Mouse (Mus musculus) heart, embryonic 11.5 days (tissue): ENCODE results near the gene Clec2i. TPM values are rescaled to one million over a fixed set of nuclear protein-coding genes. Genes with fewer than 3 reads are reported as not detected.
"Not testable (repeated sequence)": the region's sequence is repeated elsewhere in the genome, so short reads cannot be mapped to it uniquely, and the experiment has no call there.

Experiments
- ATAC-seq: fragments of 200-750 bp; cut with Nextera tagmentation; replicated peaks from 2 replicates; pipeline ENCODE4 v1.8.0; 2017; ENCODE audit warnings: moderate library complexity; ENCODE audit not compliant: insufficient number of reproducible peaks, low FRiP score, low TSS enrichment
- H3K27ac ChIP-seq: fragments of 300-500 bp; sonication (generic); 2 replicates; pipeline ENCODE4 v1.5.1; 2014; ENCODE audit warnings: mild to moderate bottlenecking, low read depth, low read length
- H3K27me3 ChIP-seq: fragments of 300-500 bp; sonication (generic); 2 replicates; pipeline ENCODE4 v1.6.1; 2014; ENCODE audit warnings: mild to moderate bottlenecking, low read length, mixed read lengths; ENCODE audit not compliant: control insufficient read depth, insufficient read depth
- H3K36me3 ChIP-seq: fragments of 300-500 bp; sonication (generic); 2 replicates; pipeline ENCODE4 v1.6.1; 2014; ENCODE audit warnings: mild to moderate bottlenecking, low read length, moderate library complexity, mixed read lengths; ENCODE audit not compliant: control insufficient read depth, insufficient read depth
- H3K4me1 ChIP-seq: fragments of 300-500 bp; sonication (generic); 2 replicates; pipeline ENCODE4 v1.6.1; 2014; ENCODE audit warnings: low read length; ENCODE audit not compliant: control insufficient read depth, insufficient read depth
- H3K4me2 ChIP-seq: fragments of 300-500 bp; sonication (generic); 2 replicates; pipeline ENCODE4 v1.6.1; 2014; ENCODE audit warnings: mild to moderate bottlenecking, moderate library complexity
- H3K4me3 ChIP-seq: fragments of 300-500 bp; sonication (generic); 2 replicates; pipeline ENCODE4 v1.5.1; 2014; ENCODE audit warnings: low read depth, low read length
- H3K9ac ChIP-seq: fragments of 300-500 bp; sonication (generic); 2 replicates; pipeline ENCODE4 v1.6.1; 2014; ENCODE audit warnings: mild to moderate bottlenecking, low read depth, low read length, moderate library complexity
- H3K9me3 ChIP-seq: fragments of 300-500 bp; sonication (generic); replicated peaks from 2 replicates; pipeline ENCODE4 v1.6.1; 2016; ENCODE audit warnings: low read length; ENCODE audit not compliant: control insufficient read depth
- WGBS: fragments of 180-500 bp; shearing (Covaris S2); extraction: QIAGEN DNeasy Blood & Tissue Kit; methylation state at CpG from one replicate; pipeline ENCODE4 v1.1.7; 2014; ENCODE audit not compliant: insufficient replicate concordance; 5-methylcytosine and 5-hydroxymethylcytosine counted together
- polyA plus RNA-seq: library from polyadenylated mRNA; unstranded; fragments of >200 nt; fragmentation: Nextera tagmentation; extraction: Ambion mirVana; gene quantifications from 2 replicates; pipeline ENCODE4 v1.2.1, GENCODE M21; 2014

Clec2i gene
- polyA plus RNA-seq, 1 experiment from 2014 or later, result not detected

GRCm38 (mm10) chr6:128871910-128872610 lies 15.3 kb upstream of the Clec2i start:
- WGBS, result 73% methylated on average over 1 of the region's 1 CpGs
- Histone ChIP-seq H3K9me3 (no peaks in the 10 kb centered on the region), H3K4me3 (no peak overlapping the region), H3K27ac (no peak overlapping the region), H3K4me2 (no peak overlapping the region), H3K4me1 (no peaks in the 10 kb centered on the region), H3K27me3 (no peaks in the 10 kb centered on the region), H3K36me3 (no peaks in the 10 kb centered on the region), H3K9ac (no peak overlapping the region)
- no peak for ATAC-seq

- no peak overlapping the region for H3K27ac ChIP-seq
- H3K4me2 ChIP-seq, result no peak overlapping the region
- 72% methylated on average over 5 of the region's 5 CpGs for WGBS
- no peak overlapping the region for H3K9ac ChIP-seq
- H3K36me3 ChIP-seq, result no peaks in the 10 kb centered on the region
- no peak overlapping the region for H3K4me3 ChIP-seq
- no peaks in the 10 kb centered on the region for H3K27me3 ChIP-seq
- no peaks in the 10 kb centered on the region for H3K9me3 ChIP-seq
- no peak for ATAC-seq
- H3K4me1 ChIP-seq, result no peaks in the 10 kb centered on the region
Measured at GRCm38 (mm10) chr6:128888834-128889233, 1.4 kb downstream of the Clec2i start.

GRCm38 (mm10) chr6:128890948-128891355 lies 3.6 kb downstream of the Clec2i start, which contains the start of gene BC035044:
TSS of gene BC035044 (minus strand) at chr6:128891126.
- Histone ChIP-seq H3K4me3 (no peak within 1 kb of the TSS), H3K36me3 (no peaks in the 10 kb centered on the region), H3K27ac (no peak within 1 kb of the TSS), H3K27me3 (no peaks in the 10 kb centered on the region), H3K9ac (no peak within 1 kb of the TSS), H3K9me3 (no peaks in the 10 kb centered on the region), H3K4me2 (no peak within 1 kb of the TSS), H3K4me1 (no peaks in the 10 kb centered on the region)
- ATAC-seq, result no peak
- WGBS, result 52% methylated on average over 2 of the region's 2 CpGs

- Histone ChIP-seq H3K36me3 (no peaks in the 10 kb centered on the region), H3K9me3 (no peaks in the 10 kb centered on the region), H3K4me3 (no peak overlapping the region), H3K4me1 (no peaks in the 10 kb centered on the region), H3K9ac (no peak overlapping the region), H3K27me3 (no peaks in the 10 kb centered on the region), H3K27ac (no peak overlapping the region), H3K4me2 (no peak overlapping the region)
- no peak for ATAC-seq
- WGBS, result 85% methylated on average over 3 of the region's 3 CpGs
Measured at GRCm38 (mm10) chr6:128895404-128896001, 8.1 kb downstream of the Clec2i start.

- Histone ChIP-seq H3K9me3 (no peaks in the 10 kb centered on the region), H3K4me1 (no peaks in the 10 kb centered on the region), H3K36me3 (no peaks in the 10 kb centered on the region), H3K4me3 (no peak overlapping the region), H3K27ac (no peak overlapping the region), H3K27me3 (no peaks in the 10 kb centered on the region), H3K4me2 (no peak overlapping the region), H3K9ac (no peak overlapping the region)
- no peak for ATAC-seq
- WGBS, result 59% methylated on average over 2 of the region's 2 CpGs
Measured at GRCm38 (mm10) chr6:128900044-128900443, 12.7 kb downstream of the Clec2i start.

GRCm38 (mm10) chr6:128900796-128901552 lies 13.6 kb downstream of the Clec2i start:
- WGBS, result 82% methylated on average over 5 of the region's 6 CpGs

GRCm38 (mm10) chr6:128913598-128914254 lies 26.3 kb downstream of the Clec2i start:
- no peaks in the 10 kb centered on the region for H3K27me3 ChIP-seq
- 69% methylated on average over 2 of the region's 2 CpGs for WGBS
- H3K27ac ChIP-seq, result no peak overlapping the region
- H3K36me3 ChIP-seq, result no peaks in the 10 kb centered on the region
- H3K4me1 ChIP-seq, result no peaks in the 10 kb centered on the region
- no peak overlapping the region for H3K4me2 ChIP-seq
- no peak overlapping the region for H3K4me3 ChIP-seq
- no peak for ATAC-seq
- no peaks in the 10 kb centered on the region for H3K9me3 ChIP-seq
- no peak overlapping the region for H3K9ac ChIP-seq

More at GRCm38 (mm10) chr6:128900796-128901552, 13.6 kb downstream of the Clec2i start:
- H3K4me3 ChIP-seq, H3K9me3 ChIP-seq, H3K4me2 ChIP-seq, ATAC-seq, H3K9ac ChIP-seq, H3K36me3 ChIP-seq, H3K27me3 ChIP-seq, H3K27ac ChIP-seq, H3K4me1 ChIP-seq: not testable (repeated sequence)

GRCm38 (mm10) chr6:128917322-128917721 lies 29.9 kb downstream of the Clec2i start:
- Histone ChIP-seq H3K9ac (no peak overlapping the region), H3K4me3 (no peak overlapping the region), H3K27ac (no peak overlapping the region), H3K9me3 (no peaks in the 10 kb centered on the region), H3K27me3 (no peaks in the 10 kb centered on the region), H3K36me3 (no peaks in the 10 kb centered on the region), H3K4me1 (no peaks in the 10 kb centered on the region), H3K4me2 (no peak overlapping the region)
- ATAC-seq, result no peak
- 86% methylated on average over 2 of the region's 2 CpGs for WGBS
